Mouse (Mus musculus): ENCODE measurements around the gene Nppc. TPM values are rescaled to one million over a fixed set of nuclear protein-coding genes. Genes with fewer than 3 reads are reported as not detected.

The Nppc gene
- polyA plus RNA-seq, 1 experiment from 2014 or later = 0.46 TPM

- no peaks in the 10 kb centered on the region for H3K9me3 ChIP-seq (ENCODE audit: control insufficient read depth, low read length)
- no peaks in the 10 kb centered on the region for H3K36me3 ChIP-seq (ENCODE audit: control insufficient read depth, insufficient read depth, low read length)
- WGBS = 62% methylated on average over 13 of the region's 13 CpGs
- H3K9ac ChIP-seq (ENCODE audit: low read length) = no peak overlapping the region
- ATAC-seq (replicated peaks; ENCODE audit: low FRiP score, low TSS enrichment, low read depth) (no peak), DNase-seq (ENCODE audit: low spot score) (no peak)
- H3K4me2 ChIP-seq (ENCODE audit: low read length) = no peak overlapping the region
- H3K4me3 ChIP-seq (ENCODE audit: low read depth, low read length) = no peak overlapping the region
- H3K27me3 ChIP-seq (replicated peaks; ENCODE audit: control insufficient read depth, insufficient read depth, low read length) = no peaks in the 10 kb centered on the region
- H3K27ac ChIP-seq (ENCODE audit: low read depth) = no peak overlapping the region
- H3K4me1 ChIP-seq (replicated peaks; ENCODE audit: control insufficient read depth, insufficient read depth, low read length) = no peaks in the 10 kb centered on the region
These were observed 27.1 kb downstream of the Nppc start for GRCm38 (mm10) chr1:86643101-86643809.

- DNase-seq (ENCODE audit: low spot score) = no peak
- no peak overlapping the region for H3K4me3 ChIP-seq (ENCODE audit: low read depth, low read length)
- ATAC-seq (replicated peaks; ENCODE audit: low FRiP score, low TSS enrichment, low read depth) = 0 out of 2 replicates have a peak, but pooled peaks have one; percentile 61
- H3K9ac ChIP-seq (ENCODE audit: low read length) = no peak overlapping the region
- no peaks in the 10 kb centered on the region for H3K27me3 ChIP-seq (replicated peaks; ENCODE audit: control insufficient read depth, insufficient read depth, low read length)
- no peak overlapping the region for H3K27ac ChIP-seq (ENCODE audit: low read depth)
- H3K4me1 ChIP-seq (replicated peaks; ENCODE audit: control insufficient read depth, insufficient read depth, low read length) = peaks cover 7% of the 10 kb centered on the region
- H3K36me3 ChIP-seq (ENCODE audit: control insufficient read depth, insufficient read depth, low read length) = no peaks in the 10 kb centered on the region
- 54% methylated on average over 6 of the region's 6 CpGs for WGBS
- no peaks in the 10 kb centered on the region for H3K9me3 ChIP-seq (ENCODE audit: control insufficient read depth, low read length)
- H3K4me2 ChIP-seq (ENCODE audit: low read length) = no peak overlapping the region
These were observed 35.5 kb downstream of the Nppc start for GRCm38 (mm10) chr1:86634751-86635359.

GRCm38 (mm10) chr1:86633840-86634750 is 36.3 kb downstream of the Nppc start:
- no peaks in the 10 kb centered on the region for H3K27me3 ChIP-seq (replicated peaks; ENCODE audit: control insufficient read depth, insufficient read depth, low read length)
- no peak overlapping the region for H3K27ac ChIP-seq (ENCODE audit: low read depth)
- no peak overlapping the region for H3K9ac ChIP-seq (ENCODE audit: low read length)
- peaks cover 7% of the 10 kb centered on the region for H3K4me1 ChIP-seq (replicated peaks; ENCODE audit: control insufficient read depth, insufficient read depth, low read length)
- no peak overlapping the region for H3K4me2 ChIP-seq (ENCODE audit: low read length)
- no peak overlapping the region for H3K4me3 ChIP-seq (ENCODE audit: low read depth, low read length)
- DNase-seq (ENCODE audit: low spot score) (no peak), ATAC-seq (replicated peaks; ENCODE audit: low FRiP score, low TSS enrichment, low read depth) (no peak)
- 65% methylated on average over 7 of the region's 7 CpGs for WGBS
- no peaks in the 10 kb centered on the region for H3K36me3 ChIP-seq (ENCODE audit: control insufficient read depth, insufficient read depth, low read length)
- H3K9me3 ChIP-seq (ENCODE audit: control insufficient read depth, low read length) = no peaks in the 10 kb centered on the region

GRCm38 (mm10) chr1:86633434-86633833 is 36.9 kb downstream of the Nppc start:
- Histone ChIP-seq H3K4me1 (replicated peaks; ENCODE audit: control insufficient read depth, insufficient read depth, low read length) (peaks cover 7% of the 10 kb centered on the region), H3K9ac (ENCODE audit: low read length) (no peak overlapping the region), H3K27me3 (replicated peaks; ENCODE audit: control insufficient read depth, insufficient read depth, low read length) (no peaks in the 10 kb centered on the region), H3K9me3 (ENCODE audit: control insufficient read depth, low read length) (no peaks in the 10 kb centered on the region), H3K4me2 (ENCODE audit: low read length) (no peak overlapping the region), H3K36me3 (ENCODE audit: control insufficient read depth, insufficient read depth, low read length) (no peaks in the 10 kb centered on the region), H3K4me3 (ENCODE audit: low read depth, low read length) (no peak overlapping the region), H3K27ac (ENCODE audit: low read depth) (peak overlapping the region; percentile 10; the same call in 1 of the 2 replicates)
- WGBS = 42% methylated on average over 3 of the region's 3 CpGs
- ATAC-seq (replicated peaks; ENCODE audit: low FRiP score, low TSS enrichment, low read depth) (no peak), DNase-seq (ENCODE audit: low spot score) (no peak)

- no peak overlapping the region for H3K9ac ChIP-seq (ENCODE audit: low read length)
- no peaks in the 10 kb centered on the region for H3K36me3 ChIP-seq (ENCODE audit: control insufficient read depth, insufficient read depth, low read length)
- peaks cover 7% of the 10 kb centered on the region for H3K4me1 ChIP-seq (replicated peaks; ENCODE audit: control insufficient read depth, insufficient read depth, low read length)
- DNase-seq (ENCODE audit: low spot score) (peak; percentile 58), ATAC-seq (replicated peaks; ENCODE audit: low FRiP score, low TSS enrichment, low read depth) (peak; percentile 70; the same call in 1 of the 2 replicates)
- H3K4me3 ChIP-seq (ENCODE audit: low read depth, low read length) = no peak overlapping the region
- H3K27ac ChIP-seq (ENCODE audit: low read depth) = peak overlapping the region; percentile 10; the same call in 1 of the 2 replicates
- 25% methylated on average over 6 of the region's 6 CpGs for WGBS
- no peak overlapping the region for H3K4me2 ChIP-seq (ENCODE audit: low read length)
- no peaks in the 10 kb centered on the region for H3K9me3 ChIP-seq (ENCODE audit: control insufficient read depth, low read length)
- no peaks in the 10 kb centered on the region for H3K27me3 ChIP-seq (replicated peaks; ENCODE audit: control insufficient read depth, insufficient read depth, low read length)
These were observed 37.5 kb downstream of the Nppc start for GRCm38 (mm10) chr1:86632732-86633380.

GRCm38 (mm10) chr1:86630527-86630926 is 39.8 kb downstream of the Nppc start:
- H3K27me3 ChIP-seq (replicated peaks; ENCODE audit: control insufficient read depth, insufficient read depth, low read length) = no peaks in the 10 kb centered on the region
- no peak overlapping the region for H3K4me3 ChIP-seq (ENCODE audit: low read depth, low read length)
- H3K27ac ChIP-seq (ENCODE audit: low read depth) = no peak overlapping the region
- no peak overlapping the region for H3K4me2 ChIP-seq (ENCODE audit: low read length)
- no peak for ATAC-seq (replicated peaks; ENCODE audit: low FRiP score, low TSS enrichment, low read depth)
- no peak for DNase-seq (ENCODE audit: low spot score)
- peaks cover 7% of the 10 kb centered on the region for H3K4me1 ChIP-seq (replicated peaks; ENCODE audit: control insufficient read depth, insufficient read depth, low read length)
- H3K9me3 ChIP-seq (ENCODE audit: control insufficient read depth, low read length) = no peaks in the 10 kb centered on the region
- WGBS = 79% methylated on average over 4 of the region's 4 CpGs
- no peaks in the 10 kb centered on the region for H3K36me3 ChIP-seq (ENCODE audit: control insufficient read depth, insufficient read depth, low read length)
- no peak overlapping the region for H3K9ac ChIP-seq (ENCODE audit: low read length)

GRCm38 (mm10) chr1:86629936-86630335 is 40.4 kb downstream of the Nppc start:
- Histone ChIP-seq H3K27me3 (replicated peaks; ENCODE audit: control insufficient read depth, insufficient read depth, low read length) (no peaks in the 10 kb centered on the region), H3K4me1 (replicated peaks; ENCODE audit: control insufficient read depth, insufficient read depth, low read length) (peaks cover 7% of the 10 kb centered on the region), H3K4me3 (ENCODE audit: low read depth, low read length) (no peak overlapping the region), H3K27ac (ENCODE audit: low read depth) (no peak overlapping the region), H3K9ac (ENCODE audit: low read length) (no peak overlapping the region), H3K4me2 (ENCODE audit: low read length) (no peak overlapping the region), H3K9me3 (ENCODE audit: control insufficient read depth, low read length) (no peaks in the 10 kb centered on the region), H3K36me3 (ENCODE audit: control insufficient read depth, insufficient read depth, low read length) (no peaks in the 10 kb centered on the region)
- ATAC-seq (replicated peaks; ENCODE audit: low FRiP score, low TSS enrichment, low read depth) = no peak
- 60% methylated on average over 4 of the region's 4 CpGs for WGBS
- no peak for DNase-seq (ENCODE audit: low spot score)

- Histone ChIP-seq H3K4me1 (replicated peaks; ENCODE audit: control insufficient read depth, insufficient read depth, low read length) (peaks cover 7% of the 10 kb centered on the region), H3K27me3 (replicated peaks; ENCODE audit: control insufficient read depth, insufficient read depth, low read length) (no peaks in the 10 kb centered on the region), H3K9ac (ENCODE audit: low read length) (no peak overlapping the region), H3K9me3 (ENCODE audit: control insufficient read depth, low read length) (no peaks in the 10 kb centered on the region), H3K4me3 (ENCODE audit: low read depth, low read length) (no peak overlapping the region), H3K27ac (ENCODE audit: low read depth) (no peak overlapping the region), H3K4me2 (ENCODE audit: low read length) (no peak overlapping the region), H3K36me3 (ENCODE audit: control insufficient read depth, insufficient read depth, low read length) (no peaks in the 10 kb centered on the region)
- 67% methylated on average over 3 of the region's 3 CpGs for WGBS
- DNase-seq (ENCODE audit: low spot score) = no peak
- no peak for ATAC-seq (replicated peaks; ENCODE audit: low FRiP score, low TSS enrichment, low read depth)
These were observed 42.1 kb downstream of the Nppc start for GRCm38 (mm10) chr1:86628270-86628669.
